Mouse (Mus musculus) embryonic facial prominence, embryonic 13.5 days (tissue): ENCODE data around the gene Smarcc1. TPM values are rescaled to one million over a fixed set of nuclear protein-coding genes. Genes with fewer than 3 reads are reported as not detected.
A peak's percentile ranks its signal among the peaks of the same experiment; 100 is the strongest.
"Not testable (repeated sequence)": the region's sequence is repeated elsewhere in the genome, so short reads cannot be mapped to it uniquely, and the experiment has no call there.

Source experiments
- ATAC-seq: fragments of 200-750 bp; cut with Nextera tagmentation; 2 replicates; pipeline ENCODE4 v1.8.0; 2017; ENCODE audit warnings: low read depth; ENCODE audit not compliant: insufficient number of reproducible peaks, insufficient read depth, low FRiP score, low TSS enrichment
- H3K27ac ChIP-seq: fragments of 300-500 bp; sonication (generic); 2 replicates; pipeline ENCODE4 v1.5.1; 2015; ENCODE audit warnings: moderate library complexity, mild to moderate bottlenecking, inconsistent platforms
- H3K27me3 ChIP-seq: fragments of 300-500 bp; sonication (generic); 2 replicates; pipeline ENCODE4 v1.6.1; 2015; ENCODE audit warnings: mild to moderate bottlenecking, inconsistent platforms
- H3K36me3 ChIP-seq: fragments of 300-500 bp; sonication (generic); 2 replicates; pipeline ENCODE4 v1.6.1; 2015; ENCODE audit warnings: mild to moderate bottlenecking, inconsistent platforms
- H3K4me1 ChIP-seq: fragments of 300-500 bp; sonication (generic); 2 replicates; pipeline ENCODE4 v1.6.1; 2015; ENCODE audit warnings: inconsistent platforms
- H3K4me2 ChIP-seq: fragments of 300-500 bp; sonication (generic); 2 replicates; pipeline ENCODE4 v1.6.1; 2015; ENCODE audit warnings: moderate library complexity, mild to moderate bottlenecking, inconsistent platforms
- H3K4me3 ChIP-seq: fragments of 300-500 bp; sonication (generic); 2 replicates; pipeline ENCODE4 v1.5.1; 2015; ENCODE audit warnings: mild to moderate bottlenecking, inconsistent platforms
- H3K9ac ChIP-seq: fragments of 300-500 bp; sonication (generic); 2 replicates; pipeline ENCODE4 v1.6.1; 2015; ENCODE audit warnings: mild to moderate bottlenecking, inconsistent platforms
- H3K9me3 ChIP-seq: fragments of 300-500 bp; sonication (generic); 2 replicates; pipeline ENCODE4 v1.6.1; 2016; ENCODE audit warnings: inconsistent platforms
- WGBS: fragments of 180-500 bp; shearing (Covaris S2); methylation state at CpG from one replicate; pipeline ENCODE4 v1.1.7; 2015; ENCODE audit warnings: mixed read lengths; 5-methylcytosine and 5-hydroxymethylcytosine counted together
- polyA plus RNA-seq: library from polyadenylated mRNA; unstranded; fragments of >200 nt; fragmentation: Nextera tagmentation; extraction: Ambion mirVana; gene quantifications from 2 replicates; pipeline ENCODE4 v1.2.1, GENCODE M21; 2015

The Smarcc1 gene
- 188 and 204 TPM in 2 replicates for polyA plus RNA-seq

GRCm38 (mm10) chr9:110116977-110117778, at the start of gene Smarcc1:
Gene Smarcc1, plus strand, starts transcription at chr9:110117708.
- H3K9me3 ChIP-seq: no peaks in the 10 kb centered on the region
- H3K36me3 ChIP-seq: peaks cover 30% of the 10 kb centered on the region
- no peaks in the 10 kb centered on the region for H3K27me3 ChIP-seq
- ATAC-seq: peak; percentile 88
- H3K4me3 ChIP-seq: peak within 1 kb of the TSS; percentile 95
- H3K9ac ChIP-seq: peak within 1 kb of the TSS; percentile 98
- under 1% methylated on average over 74 of the region's 79 CpGs for WGBS
- peaks cover 18% of the 10 kb centered on the region for H3K4me1 ChIP-seq
- H3K4me2 ChIP-seq: peak within 1 kb of the TSS; percentile 71
- H3K27ac ChIP-seq: peak within 1 kb of the TSS; percentile 97

- no peak for ATAC-seq
- Histone ChIP-seq H3K9me3 (no peaks in the 10 kb centered on the region), H3K4me1 (no peaks in the 10 kb centered on the region), H3K36me3 (peaks cover 70% of the 10 kb centered on the region), H3K27ac (no peak overlapping the region), H3K4me3 (no peak overlapping the region), H3K4me2 (no peak overlapping the region), H3K27me3 (no peaks in the 10 kb centered on the region), H3K9ac (no peak overlapping the region)
- 90% methylated on average over 6 of the region's 6 CpGs for WGBS
These were observed 48.8 kb upstream of the Smarcc1 start for GRCm38 (mm10) chr9:110068745-110069144.

GRCm38 (mm10) chr9:110070358-110070757, 47.1 kb upstream of the Smarcc1 start:
- H3K4me2 ChIP-seq: no peak overlapping the region
- no peak overlapping the region for H3K4me3 ChIP-seq
- no peaks in the 10 kb centered on the region for H3K9me3 ChIP-seq
- H3K36me3 ChIP-seq: peaks cover 78% of the 10 kb centered on the region
- WGBS: 87% methylated on average over 9 of the region's 9 CpGs
- H3K9ac ChIP-seq: no peak overlapping the region
- no peak overlapping the region for H3K27ac ChIP-seq
- no peaks in the 10 kb centered on the region for H3K27me3 ChIP-seq
- H3K4me1 ChIP-seq: no peaks in the 10 kb centered on the region
- no peak for ATAC-seq

DNA sequence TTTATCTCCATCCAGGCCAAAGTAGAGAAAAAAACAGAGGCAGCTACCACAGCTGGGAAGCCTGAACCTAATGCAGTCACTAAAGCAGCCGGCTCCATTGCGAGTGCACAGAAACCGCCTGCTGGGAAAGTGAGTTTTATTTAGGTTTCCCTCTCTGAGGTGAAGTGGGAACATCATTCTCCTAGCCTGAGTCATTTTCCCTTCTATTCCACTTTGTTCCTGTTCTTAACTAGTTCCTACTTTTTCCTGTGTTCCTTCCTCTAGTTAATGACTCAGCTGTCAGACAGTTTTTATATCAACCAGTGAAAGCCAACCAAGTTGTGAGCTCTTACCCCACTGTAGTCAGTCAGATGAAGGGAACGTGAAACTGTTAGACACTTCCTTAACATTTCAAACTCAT, 46.5 kb upstream of the Smarcc1 start:
- H3K36me3 ChIP-seq: peaks cover 74% of the 10 kb centered on the region
- H3K27me3 ChIP-seq: no peaks in the 10 kb centered on the region
- no peak overlapping the region for H3K4me3 ChIP-seq
- no peaks in the 10 kb centered on the region for H3K4me1 ChIP-seq
- ATAC-seq: no peak
- H3K9ac ChIP-seq: no peak overlapping the region
- no peaks in the 10 kb centered on the region for H3K9me3 ChIP-seq
- 91% methylated on average over 4 of the region's 4 CpGs for WGBS
- H3K4me2 ChIP-seq: no peak overlapping the region
- no peak overlapping the region for H3K27ac ChIP-seq

GRCm38 (mm10) chr9:110071843-110072242, 45.7 kb upstream of the Smarcc1 start:
- H3K9me3 ChIP-seq: no peaks in the 10 kb centered on the region
- H3K4me1 ChIP-seq: no peaks in the 10 kb centered on the region
- H3K4me3 ChIP-seq: no peak overlapping the region
- peaks cover 73% of the 10 kb centered on the region for H3K36me3 ChIP-seq
- no peaks in the 10 kb centered on the region for H3K27me3 ChIP-seq
- no peak overlapping the region for H3K4me2 ChIP-seq
- no peak for ATAC-seq
- no peak overlapping the region for H3K9ac ChIP-seq
- WGBS: 0% methylated on average over 1 of the region's 1 CpGs
- no peak overlapping the region for H3K27ac ChIP-seq

DNA sequence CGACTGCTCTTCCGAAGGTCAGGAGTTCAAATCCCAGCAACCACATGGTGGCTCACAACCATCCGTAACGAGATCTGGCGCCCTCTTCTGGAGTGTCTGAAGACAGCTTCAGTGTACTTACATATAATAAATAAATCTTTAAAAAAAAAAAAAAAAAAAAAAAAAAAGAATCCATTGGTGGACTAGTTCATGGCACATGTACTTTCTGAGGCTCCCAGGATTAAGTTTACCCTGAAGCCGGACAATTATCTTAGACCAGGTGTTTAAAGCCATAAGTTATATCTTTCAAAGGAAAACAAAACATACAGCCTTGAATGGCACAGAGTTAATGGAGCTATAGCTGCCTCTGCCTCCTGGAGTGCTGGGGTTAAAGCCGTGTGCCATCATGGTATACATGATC, 41.0 kb upstream of the Smarcc1 start:
- not testable (repeated sequence) for H3K9me3 ChIP-seq, H3K4me2 ChIP-seq, H3K4me3 ChIP-seq, H3K4me1 ChIP-seq, H3K27ac ChIP-seq, H3K9ac ChIP-seq, H3K27me3 ChIP-seq, ATAC-seq
- 68% methylated on average over 6 of the region's 7 CpGs for WGBS
- peaks cover 73% of the 10 kb centered on the region for H3K36me3 ChIP-seq

DNA sequence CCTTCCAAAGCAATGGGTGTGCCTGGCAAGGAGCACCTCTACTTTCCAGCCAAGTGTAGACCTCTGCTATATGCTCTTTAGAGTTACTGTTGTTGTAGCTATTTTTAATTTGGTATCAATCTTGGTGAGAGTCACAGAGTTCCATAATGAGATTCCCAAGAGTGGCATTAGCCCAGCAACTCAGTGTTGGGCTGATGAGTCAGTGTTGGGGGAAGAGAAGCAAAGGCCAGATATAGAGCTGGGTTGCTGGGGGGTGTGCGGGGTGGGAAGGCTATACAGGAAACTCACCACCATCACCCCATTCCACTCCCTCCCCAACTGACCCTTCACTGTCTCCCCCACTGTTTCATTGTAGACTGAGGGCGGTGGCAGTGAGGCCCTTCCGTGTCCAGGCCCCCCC, 36.4 kb upstream of the Smarcc1 start:
- H3K9me3 ChIP-seq: no peaks in the 10 kb centered on the region
- H3K4me3 ChIP-seq: no peak overlapping the region
- no peak overlapping the region for H3K27ac ChIP-seq
- WGBS: 73% methylated on average over 3 of the region's 3 CpGs
- no peak for ATAC-seq
- no peak overlapping the region for H3K9ac ChIP-seq
- no peak overlapping the region for H3K4me2 ChIP-seq
- no peaks in the 10 kb centered on the region for H3K27me3 ChIP-seq
- peaks cover 87% of the 10 kb centered on the region for H3K36me3 ChIP-seq
- no peaks in the 10 kb centered on the region for H3K4me1 ChIP-seq

DNA sequence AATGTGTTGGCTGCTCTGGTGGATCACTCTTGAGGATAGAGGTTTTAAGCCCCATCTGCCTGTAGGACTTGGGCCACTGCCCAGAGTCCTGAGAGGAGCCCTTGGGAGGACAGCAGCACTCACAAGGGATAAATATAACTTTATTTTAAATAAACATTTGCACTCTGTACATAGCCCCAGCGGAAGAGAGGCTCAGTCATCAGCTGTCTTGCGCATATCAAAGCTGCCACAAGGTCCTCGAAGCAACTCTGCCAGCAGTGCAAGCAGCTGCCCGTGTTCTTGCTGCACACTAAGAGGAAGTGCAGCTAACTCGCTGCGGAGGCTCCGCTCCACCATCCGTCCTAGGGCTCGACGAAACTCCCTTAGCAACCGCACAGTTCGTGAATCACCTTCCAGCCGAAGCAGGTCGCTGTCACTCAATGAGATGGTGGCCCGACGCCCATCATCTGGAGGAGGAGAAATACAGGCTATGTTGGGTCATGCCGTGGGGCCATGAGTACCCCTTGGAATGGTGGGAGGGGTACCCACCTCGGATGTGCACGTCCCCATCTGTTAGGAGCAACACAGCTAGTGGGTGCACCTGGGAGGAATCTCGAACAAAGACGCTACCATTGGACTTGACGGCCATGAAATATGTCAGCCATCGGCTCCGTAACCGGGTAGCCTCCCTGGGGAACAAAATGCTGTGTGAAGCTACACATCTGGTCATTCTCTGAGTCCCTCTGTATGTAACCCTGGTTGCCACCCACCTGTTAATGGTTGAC, 33.1 kb upstream of the Smarcc1 start:
- WGBS: 89% methylated on average over 25 of the region's 25 CpGs
- H3K4me2 ChIP-seq: no peak overlapping the region
- H3K4me3 ChIP-seq: no peak overlapping the region
- peaks cover 97% of the 10 kb centered on the region for H3K36me3 ChIP-seq
- no peaks in the 10 kb centered on the region for H3K9me3 ChIP-seq
- ATAC-seq: no peak
- no peak overlapping the region for H3K27ac ChIP-seq
- no peaks in the 10 kb centered on the region for H3K27me3 ChIP-seq
- no peaks in the 10 kb centered on the region for H3K4me1 ChIP-seq
- H3K9ac ChIP-seq: no peak overlapping the region

DNA sequence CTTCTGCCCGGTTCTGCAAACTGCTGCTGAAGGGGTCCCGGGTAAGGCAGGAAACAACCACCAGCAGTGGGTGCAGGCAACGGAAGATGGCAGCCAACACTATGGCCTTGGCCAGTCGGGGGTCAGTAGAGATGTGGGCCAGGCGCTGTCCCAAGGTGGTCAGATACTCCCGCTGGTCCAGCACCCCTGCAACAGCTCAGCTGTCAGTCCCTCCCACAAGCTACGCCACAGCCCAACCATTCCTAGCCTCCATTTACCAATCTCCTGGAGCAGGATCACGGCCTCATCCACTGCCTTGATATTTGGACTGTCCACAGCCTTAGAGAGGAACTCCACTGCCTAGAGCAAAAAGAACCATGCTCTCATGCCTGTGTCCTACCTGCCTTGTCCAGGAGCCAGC, 31.8 kb upstream of the Smarcc1 start:
- Histone ChIP-seq H3K36me3 (peaks cover 98% of the 10 kb centered on the region), H3K9ac (no peak overlapping the region), H3K27ac (no peak overlapping the region), H3K4me1 (no peaks in the 10 kb centered on the region), H3K27me3 (no peaks in the 10 kb centered on the region), H3K4me2 (no peak overlapping the region), H3K9me3 (no peaks in the 10 kb centered on the region), H3K4me3 (no peak overlapping the region)
- WGBS: 87% methylated on average over 8 of the region's 8 CpGs
- ATAC-seq: no peak

- no peak overlapping the region for H3K4me2 ChIP-seq
- H3K9ac ChIP-seq: no peak overlapping the region
- H3K9me3 ChIP-seq: no peaks in the 10 kb centered on the region
- H3K4me3 ChIP-seq: no peak overlapping the region
- WGBS: 86% methylated on average over 4 of the region's 4 CpGs
- no peak for ATAC-seq
- no peaks in the 10 kb centered on the region for H3K27me3 ChIP-seq
- no peak overlapping the region for H3K27ac ChIP-seq
- H3K36me3 ChIP-seq: peaks cover 93% of the 10 kb centered on the region
- H3K4me1 ChIP-seq: no peaks in the 10 kb centered on the region
These were observed 24.2 kb upstream of the Smarcc1 start for GRCm38 (mm10) chr9:110093303-110093702.

GRCm38 (mm10) chr9:110094761-110095160, 22.7 kb upstream of the Smarcc1 start:
- Histone ChIP-seq H3K4me3 (no peak overlapping the region), H3K4me2 (no peak overlapping the region), H3K27me3 (no peaks in the 10 kb centered on the region), H3K4me1 (no peaks in the 10 kb centered on the region), H3K9ac (no peak overlapping the region), H3K9me3 (no peaks in the 10 kb centered on the region), H3K36me3 (peaks cover 93% of the 10 kb centered on the region), H3K27ac (no peak overlapping the region)
- ATAC-seq: no peak
- WGBS: 97% methylated on average over 4 of the region's 4 CpGs

GRCm38 (mm10) chr9:110097791-110098190, 19.7 kb upstream of the Smarcc1 start:
- Histone ChIP-seq H3K36me3 (peaks cover 78% of the 10 kb centered on the region), H3K27me3 (no peaks in the 10 kb centered on the region)
- no peak for ATAC-seq

More at GRCm38 (mm10) chr9:110097791-110098190, 19.7 kb upstream of the Smarcc1 start:
- Histone ChIP-seq H3K4me3 (no peak overlapping the region), H3K4me2 (no peak overlapping the region), H3K4me1 (peaks cover 11% of the 10 kb centered on the region), H3K9me3 (no peaks in the 10 kb centered on the region), H3K9ac (no peak overlapping the region), H3K27ac (no peak overlapping the region)
- WGBS: 86% methylated on average over 3 of the region's 3 CpGs
